Mouse (Mus musculus) spleen, adult 2 months (tissue): ENCODE results near the gene Ust.

ENCODE experiments used
- CTCF ChIP-seq: fragments of 200-500 bp; IDR thresholded peaks from 2 replicates; pipeline ENCODE4 v1.5.1; 2011; ENCODE audit warnings: mild to moderate bottlenecking, inconsistent platforms; ENCODE audit not compliant: insufficient read depth, insufficient read length, insufficient replicate concordance; ENCODE audit errors: extremely low read depth
- POLR2A ChIP-seq: fragments of 200-500 bp; IDR thresholded peaks from 2 replicates; pipeline ENCODE4 v1.6.1; 2011; ENCODE audit warnings: low read depth, low read length, inconsistent platforms

- TF ChIP-seq POLR2A (no peak), CTCF (no peak)
Observed at GRCm38 (mm10) chr10:8176008-8176350, 342.6 kb downstream of the Ust start.
